Mouse (Mus musculus) adipocyte (in vitro differentiated cells): ENCODE results near the gene Utf1.

Experiments used
- DNase-seq: peaks from one replicate; pipeline ENCODE4 v3.0.0-alpha.2; 2016; ENCODE audit warnings: low spot score

The Utf1 gene

DNA sequence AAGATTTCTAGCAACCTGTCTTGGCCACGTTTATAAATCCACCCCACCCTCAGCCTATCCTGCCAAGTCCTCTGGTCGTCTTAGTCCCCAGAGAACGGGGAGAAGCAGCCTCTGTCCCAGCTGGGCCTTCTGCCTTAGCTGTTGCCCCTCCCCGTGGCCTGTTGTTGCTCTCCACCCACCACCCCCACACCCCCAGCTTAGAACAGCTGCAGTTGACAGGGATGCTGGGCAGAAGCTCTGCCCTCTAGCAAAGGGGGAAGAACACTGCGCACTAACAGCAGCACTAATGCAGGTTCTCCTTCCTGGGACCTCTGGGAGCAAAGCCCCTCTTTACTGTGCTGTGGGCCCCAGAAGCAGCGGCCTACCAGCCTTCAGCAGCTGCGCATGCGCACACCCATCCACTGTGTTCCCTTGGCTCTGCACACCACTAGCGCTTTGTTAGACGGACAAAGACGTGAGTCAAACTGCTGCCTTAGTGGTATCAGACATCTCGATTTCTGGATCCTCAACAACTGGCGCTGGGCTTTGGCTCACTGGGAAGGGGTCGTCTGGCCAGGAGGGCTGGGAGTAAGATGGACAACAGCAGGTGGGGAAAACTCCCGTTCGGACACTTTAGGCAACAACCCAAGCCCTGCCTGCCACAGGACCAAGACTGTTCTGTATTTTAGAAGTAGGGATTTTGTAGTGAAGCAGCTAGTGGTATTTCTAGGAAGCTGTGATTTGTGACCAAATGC is 2.9 kb upstream of the Utf1 start:
- no peak for DNase-seq

DNA sequence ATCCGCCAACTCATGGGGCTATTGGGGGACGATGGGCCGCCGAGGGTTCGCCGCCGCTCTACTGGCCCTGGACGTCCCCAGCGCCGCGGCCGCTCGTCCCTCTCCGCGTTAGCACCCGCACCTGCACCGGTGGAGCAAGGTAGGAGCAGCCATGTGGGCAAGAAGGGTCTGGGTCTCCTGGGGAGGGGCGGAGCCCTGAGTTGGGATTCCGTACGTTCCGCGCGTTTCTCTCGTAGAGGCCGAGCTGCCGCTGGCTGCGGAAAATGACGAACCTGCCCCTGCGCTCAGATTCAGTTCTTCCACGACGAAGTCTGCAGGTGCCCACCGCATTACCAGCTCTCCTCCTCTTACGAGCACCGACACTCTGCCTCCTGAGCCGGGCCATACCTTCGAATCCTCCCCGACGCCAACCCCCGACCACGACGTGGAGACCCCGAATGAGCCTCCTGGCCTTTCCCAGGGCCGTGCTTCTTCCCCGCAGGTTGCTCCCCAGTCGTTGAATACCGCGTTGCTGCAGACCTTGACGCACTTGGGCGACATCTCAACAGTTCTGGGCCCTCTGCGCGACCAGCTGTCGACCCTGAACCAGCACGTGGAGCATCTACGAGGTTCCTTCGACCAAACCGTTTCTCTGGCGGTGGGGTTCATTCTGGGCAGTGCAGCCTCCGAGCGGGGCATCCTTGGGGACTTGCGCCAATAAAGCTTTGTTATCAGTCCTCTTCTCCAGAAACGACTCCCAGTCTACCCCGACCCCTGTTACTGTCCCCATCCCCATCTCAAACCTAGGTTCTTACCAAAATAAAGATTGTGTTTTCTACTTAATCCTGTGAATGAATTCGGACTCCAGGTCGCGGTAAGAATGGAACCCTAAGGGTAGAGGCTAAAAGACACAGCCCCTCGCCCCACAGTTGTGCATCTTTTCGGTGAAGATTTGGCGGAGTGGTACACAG is 977 bp downstream of the Utf1 start:
- DNase-seq = no peak

DNA sequence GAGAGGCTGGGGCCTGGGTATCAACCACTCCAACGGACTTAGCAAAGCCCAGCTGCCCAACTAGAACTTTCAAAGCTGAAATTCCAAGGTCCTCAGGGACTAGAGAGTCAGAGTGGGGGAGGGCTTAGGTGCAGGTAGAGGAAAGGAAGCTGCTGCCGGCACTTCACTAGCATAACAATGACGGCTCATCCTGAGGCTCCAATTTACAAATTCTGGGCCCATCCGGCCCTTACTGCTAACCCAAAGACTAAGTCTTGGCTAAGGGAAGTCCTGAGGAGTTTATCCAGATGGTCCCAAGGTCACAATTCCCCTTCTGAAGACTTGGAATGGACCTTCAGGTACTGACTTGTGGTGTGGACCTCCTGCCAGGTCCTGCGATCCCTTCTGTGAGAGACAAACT is 1.9 kb downstream of the Utf1 start:
- DNase-seq = no peak

DNA sequence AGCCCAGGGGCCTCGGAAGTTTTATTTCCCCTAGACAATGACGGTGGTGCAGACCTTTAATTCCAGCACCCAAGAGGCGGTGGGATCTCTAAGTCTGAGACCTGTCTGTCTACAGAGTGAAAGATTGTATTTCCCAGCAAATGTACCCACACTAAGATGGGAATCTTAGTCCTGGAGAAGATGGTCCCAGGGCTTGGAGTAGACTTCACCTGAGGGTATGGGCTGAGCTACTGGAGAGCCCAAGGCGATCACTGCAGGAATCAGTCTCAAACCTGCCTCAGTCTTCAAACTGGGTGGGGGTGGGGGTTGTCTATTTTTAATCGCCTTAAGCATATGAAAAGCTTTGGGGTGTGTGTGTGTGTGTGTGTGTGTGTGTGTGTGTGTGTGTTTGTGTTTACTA is 2.4 kb downstream of the Utf1 start:
- DNase-seq = no peak

DNA sequence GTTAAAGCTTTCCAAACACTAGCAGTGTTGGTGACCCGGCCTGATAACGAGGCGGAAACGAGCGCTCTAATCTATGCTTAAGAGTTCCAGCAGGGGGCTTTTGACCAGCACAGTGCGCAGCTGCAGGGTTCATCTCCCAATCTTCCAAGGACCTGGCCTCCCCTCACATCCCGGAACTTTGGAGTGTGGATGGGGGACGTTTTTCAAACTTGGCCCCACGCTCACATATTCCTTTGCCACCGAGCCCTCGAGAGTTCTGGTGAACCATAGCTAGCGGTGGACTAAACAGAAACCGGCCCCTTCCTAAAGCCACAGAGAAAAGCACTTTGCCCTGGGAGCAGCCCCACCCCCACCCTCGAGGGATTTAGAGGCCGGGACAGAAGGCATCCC is 6.3 kb downstream of the Utf1 start:
- DNase-seq = no peak

DNA sequence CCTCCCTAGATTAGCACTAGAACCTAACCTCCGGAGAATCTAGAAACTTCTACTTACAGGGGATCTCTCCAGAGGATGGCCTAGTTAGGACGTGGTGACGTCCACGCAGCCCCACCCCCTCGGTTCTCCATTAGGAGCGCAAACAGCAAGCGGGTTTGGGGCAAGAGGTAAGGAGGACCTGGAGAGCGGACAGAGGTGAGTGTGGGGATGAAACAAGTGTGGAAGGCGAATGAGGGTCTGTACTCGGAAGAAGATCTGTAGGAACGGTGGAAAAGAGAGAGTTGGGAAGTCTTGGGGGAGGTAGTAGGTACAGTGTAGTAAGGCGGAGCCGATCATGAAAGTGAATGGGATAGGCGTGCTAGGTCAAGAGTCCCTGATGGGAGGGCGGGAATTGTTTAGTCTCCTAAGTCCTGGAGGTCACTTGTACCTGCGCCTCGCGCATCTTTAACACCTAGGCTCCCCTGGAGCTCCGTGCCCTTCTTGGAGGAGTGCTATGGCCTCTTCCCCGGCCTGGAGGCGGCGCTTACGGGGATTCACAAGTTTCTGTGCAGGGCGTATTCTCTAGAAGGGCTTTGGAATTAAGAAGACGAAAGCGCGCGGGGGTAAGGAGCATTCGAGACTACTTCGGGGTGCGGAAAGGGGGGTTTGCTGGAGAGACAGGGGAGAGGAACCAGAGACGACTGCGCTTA is 6.8 kb downstream of the Utf1 start:
- DNase-seq = no peak

DNA sequence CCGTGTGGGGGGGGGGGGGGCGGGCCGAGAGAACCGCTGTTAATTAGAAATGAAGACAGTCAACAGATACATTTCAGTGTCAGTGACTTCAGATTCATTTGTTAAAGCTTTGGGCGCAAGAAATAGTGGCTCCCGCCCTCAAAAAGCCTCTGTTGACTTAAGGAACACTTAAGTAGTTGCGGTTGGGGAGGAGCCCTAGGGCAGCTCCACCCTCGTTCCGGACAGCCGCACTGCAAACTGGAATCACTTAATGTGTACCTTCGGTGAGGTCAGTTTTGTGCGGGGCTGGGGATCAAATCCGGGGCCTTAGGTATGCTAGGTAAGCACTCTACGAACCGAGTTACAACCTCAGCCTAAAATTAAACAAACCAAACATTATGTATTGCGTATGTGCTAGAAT is 7.5 kb downstream of the Utf1 start:
- DNase-seq = no peak

DNA sequence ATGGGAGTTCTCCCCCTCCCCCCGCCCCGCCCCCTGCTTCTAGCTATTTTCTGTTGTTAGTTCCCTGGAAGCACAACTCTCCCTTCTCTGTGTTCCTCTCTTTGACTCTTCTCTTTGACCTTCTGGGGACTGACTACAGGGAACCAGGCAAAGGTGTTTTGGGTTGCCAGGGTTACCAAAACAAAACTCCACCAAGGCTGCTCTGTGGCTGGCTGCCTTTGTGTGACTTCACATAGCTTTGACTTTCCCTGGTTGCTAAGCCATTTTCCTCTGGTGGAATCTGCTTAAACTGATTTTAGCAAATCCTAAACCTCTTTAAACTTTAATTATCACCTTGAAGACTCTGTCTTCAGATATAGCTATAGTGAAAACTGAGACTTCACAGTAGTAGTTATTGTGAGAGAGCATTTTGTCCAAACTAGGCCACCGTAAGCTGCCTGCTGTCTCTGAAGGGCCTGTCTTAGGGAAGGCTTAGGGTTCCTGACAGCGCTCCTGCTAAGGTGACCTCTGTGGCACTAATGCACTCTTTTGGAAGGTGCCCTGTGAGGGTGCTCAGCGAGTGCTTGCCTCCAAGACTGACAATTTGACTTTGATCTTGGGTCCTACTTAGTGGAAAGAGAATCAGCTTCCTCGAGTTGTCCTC is 8.5 kb downstream of the Utf1 start:
- no peak for DNase-seq

DNA sequence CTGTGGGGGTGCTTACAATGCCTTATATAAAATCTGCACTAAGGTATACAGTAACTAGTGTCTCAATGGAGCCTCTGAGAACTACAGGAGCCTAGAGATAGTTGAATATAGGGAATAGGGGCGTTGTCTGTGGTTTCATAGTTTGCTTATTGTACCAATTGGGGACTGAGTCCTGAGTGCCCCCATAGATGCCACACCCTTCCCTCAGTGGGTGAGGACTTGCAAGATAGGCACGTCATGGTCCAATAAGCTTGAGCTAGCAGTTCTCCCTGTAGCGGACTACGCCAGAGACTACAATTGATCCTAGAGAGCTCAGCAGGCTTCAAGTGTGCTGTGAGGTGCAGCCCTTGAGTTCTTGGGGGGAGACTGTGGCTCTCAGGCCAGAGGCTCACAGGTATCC is 11.9 kb downstream of the Utf1 start:
- no peak for DNase-seq

DNA sequence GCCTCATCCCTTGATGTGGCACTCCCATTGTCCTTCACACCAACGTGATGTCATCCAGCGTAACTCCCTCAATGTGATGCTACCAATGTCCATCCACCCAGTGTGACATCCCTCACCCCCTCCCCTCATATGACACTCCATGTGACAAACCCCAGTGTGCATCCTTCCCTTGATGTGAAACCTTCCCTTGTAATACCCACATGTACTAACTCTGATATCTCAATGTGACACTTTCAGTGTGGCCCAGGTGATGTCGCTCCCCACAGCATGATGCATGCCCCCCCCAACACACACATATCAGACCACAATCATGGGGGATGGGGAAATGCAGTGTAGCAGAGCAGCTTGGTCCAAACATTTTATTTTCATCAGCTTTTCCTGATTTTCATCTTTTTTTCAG is 13.1 kb downstream of the Utf1 start:
- no peak for DNase-seq

DNA sequence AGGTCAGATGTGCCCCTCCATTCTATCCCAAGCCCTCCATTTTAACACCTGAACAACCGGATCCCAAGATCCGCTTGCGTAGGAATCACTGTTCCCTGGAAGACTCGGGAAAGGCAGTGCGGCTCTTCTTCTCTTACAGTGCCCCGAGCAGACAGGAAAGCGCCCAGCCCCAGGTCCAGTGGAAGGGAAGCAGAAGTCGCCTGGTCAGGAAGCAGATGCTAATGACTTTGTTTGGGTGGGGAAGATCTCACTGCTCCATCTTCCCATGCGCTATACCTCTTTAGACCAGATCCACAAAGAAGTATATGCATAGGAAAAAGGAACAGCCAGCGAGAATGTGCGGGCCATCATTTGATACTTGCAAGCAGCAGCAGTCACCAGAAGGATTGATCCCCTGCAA is 13.8 kb downstream of the Utf1 start:
- no peak for DNase-seq

DNA sequence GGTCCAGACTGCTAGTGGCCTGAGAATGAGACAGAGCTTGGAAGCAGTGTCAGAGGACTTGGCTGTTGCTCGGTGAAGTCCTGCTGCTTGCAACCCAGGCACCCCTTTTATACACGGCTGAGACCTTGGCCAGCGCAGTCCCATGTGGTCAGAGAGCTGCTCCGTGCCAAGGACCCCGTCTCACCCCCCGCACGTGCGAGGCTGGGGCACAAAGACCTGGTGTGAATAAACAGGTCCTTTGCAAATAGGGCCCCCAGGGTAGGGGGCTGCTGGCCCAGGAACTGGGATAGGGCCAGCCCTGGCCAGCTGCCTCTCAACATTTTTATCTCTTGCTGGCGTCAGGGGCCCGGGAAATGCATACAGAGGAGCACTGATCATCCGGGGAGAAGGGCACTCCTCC is 14.4 kb downstream of the Utf1 start:
- DNase-seq = no peak

DNA sequence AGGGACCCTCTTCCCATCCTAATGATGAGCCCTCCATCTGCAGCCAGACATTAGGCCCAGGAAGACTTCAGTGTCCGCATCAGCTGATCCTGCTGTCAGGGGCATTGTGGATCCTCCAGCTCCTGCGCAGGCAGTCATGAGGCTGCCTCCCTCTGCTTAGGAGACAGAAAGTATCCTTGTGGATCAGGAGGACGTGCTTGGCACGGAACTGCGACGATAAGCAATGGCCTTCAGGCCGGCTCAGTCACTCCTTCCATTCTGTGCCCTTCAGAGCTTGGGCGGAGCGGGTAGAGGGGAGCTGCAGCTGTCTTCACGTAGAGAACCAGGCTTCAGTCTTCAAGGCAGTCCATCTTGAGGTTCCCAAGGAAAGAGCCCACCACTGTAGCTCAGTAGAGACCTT is 17.6 kb downstream of the Utf1 start:
- DNase-seq = no peak

DNA sequence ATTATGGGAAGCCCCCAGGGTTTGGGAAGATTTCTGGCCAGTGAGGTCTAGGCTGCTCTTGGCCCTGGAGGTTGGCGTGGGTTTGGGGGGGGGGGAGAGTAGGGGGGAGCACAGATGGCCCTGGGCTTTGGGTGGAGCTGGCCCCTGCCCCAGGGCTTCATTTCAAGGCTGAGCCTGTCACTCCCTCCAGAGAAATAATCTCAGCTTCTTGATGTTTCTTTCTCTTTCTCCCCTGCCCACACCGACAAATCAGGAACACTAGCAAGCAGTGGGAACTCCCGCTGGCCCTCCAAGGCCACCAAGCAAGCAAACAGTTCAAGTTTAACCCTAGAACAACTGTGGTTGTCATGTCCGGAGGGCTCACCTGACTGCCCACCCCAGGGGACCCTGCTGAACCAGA is 20.2 kb downstream of the Utf1 start:
- no peak for DNase-seq

DNA sequence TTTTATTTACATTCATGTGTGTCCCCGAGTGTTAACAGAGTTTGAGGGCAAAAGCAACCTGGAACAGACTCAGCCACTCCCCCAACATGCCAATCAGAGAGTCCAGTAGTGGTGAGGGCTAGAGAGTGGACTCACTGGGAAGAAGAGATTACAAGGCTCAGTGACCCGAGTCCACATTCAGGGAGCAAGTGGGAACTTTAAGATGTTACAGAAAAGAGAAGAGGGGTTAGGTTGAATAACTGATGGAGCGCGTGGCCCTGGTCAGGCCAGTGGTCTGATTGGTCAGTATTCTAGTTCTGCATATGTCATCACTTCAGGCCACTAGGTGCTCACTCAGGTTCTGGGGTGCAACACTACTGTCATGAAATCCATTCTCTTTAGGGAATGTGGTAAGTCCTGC is 23.6 kb downstream of the Utf1 start:
- no peak for DNase-seq

DNA sequence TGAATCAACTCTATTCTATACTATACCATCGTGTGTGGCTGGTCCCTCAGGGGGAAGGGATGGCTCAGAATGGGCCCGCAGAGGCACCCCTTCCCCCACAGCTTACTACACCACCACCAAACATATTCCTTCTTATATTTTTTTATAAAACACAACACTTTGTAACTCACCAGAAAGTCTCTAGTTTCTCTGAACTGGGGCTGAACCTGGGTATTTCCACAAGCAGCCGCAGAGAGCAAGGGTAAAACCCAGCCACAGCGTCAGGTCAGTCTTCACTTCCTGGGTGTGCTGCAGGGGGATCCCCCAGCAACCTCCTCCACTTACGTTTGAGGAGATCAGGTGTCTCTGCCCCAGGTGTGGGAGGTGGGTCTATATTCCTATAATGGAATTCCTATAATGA is 24.8 kb downstream of the Utf1 start:
- no peak for DNase-seq

DNA sequence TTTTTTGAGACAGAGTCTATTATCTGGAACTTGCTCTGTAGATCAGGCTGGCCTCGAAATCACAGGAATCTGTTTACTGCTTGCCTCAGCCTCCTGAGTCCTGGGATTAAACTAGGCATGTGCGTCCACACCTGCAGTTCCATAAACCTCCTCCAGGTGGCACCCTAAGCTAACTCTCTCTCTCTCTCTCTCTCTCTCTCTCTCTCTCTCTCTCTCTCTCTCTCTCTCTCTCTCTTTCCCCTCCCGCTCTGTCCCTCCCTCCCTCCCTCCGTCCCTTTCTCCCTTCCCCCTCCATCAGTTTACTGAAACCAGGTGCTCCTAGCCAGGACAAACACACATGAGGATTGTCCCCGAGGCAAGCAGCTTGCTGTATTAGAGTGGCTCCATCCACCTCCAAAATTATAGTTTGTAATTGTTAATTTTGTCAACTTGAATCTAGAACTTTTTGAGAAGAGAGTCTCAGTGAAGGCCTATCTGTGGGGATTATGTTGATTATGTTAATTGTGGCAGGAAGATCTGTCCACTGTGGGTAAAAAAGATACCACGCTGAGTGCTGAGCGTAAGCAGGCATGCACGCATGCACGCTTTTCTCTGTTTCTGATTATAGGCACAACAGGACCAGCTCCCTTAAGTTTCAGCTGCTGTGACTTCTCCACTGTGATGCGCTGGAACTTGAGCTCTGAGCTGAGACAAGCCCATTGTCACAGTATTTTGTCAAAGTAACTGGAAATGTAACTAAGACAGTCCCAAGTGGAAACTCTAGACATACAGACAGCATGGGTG is 25.9 kb downstream of the Utf1 start:
- DNase-seq = peak; percentile 73

DNA sequence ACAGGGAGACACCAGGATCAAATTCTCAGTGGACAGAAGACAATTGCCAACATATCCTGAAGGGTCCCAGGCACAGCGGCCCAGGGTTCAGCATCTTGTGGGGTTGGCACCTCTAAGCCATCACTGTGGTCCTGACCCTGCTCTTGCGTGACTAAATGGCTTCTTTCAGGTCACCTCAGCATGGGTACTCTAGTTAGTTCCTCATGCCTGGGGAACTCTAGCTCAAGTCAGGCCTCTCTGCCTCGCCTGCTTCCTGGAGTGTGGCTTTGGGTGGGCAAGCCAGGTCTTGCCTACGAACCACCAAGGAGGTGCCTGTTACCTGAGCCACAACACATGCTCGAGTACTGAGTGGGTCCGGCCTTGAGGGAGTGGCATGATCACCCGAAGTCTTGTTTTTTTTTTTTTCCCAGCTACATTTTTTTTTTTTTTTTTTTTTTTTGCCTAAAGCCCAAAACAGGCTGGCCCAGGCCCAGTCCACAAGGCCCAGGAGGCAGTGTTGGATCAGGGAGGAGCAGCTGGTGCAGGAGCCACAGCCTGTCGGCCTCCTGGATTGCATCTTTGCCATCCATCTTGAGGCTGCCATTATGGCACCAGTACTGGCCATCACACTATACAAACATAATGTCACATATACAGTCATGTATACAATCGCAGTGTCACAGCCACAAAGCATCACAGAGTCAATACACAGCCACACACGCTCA is 26.8 kb downstream of the Utf1 start:
- peak; percentile 10 for DNase-seq

DNA sequence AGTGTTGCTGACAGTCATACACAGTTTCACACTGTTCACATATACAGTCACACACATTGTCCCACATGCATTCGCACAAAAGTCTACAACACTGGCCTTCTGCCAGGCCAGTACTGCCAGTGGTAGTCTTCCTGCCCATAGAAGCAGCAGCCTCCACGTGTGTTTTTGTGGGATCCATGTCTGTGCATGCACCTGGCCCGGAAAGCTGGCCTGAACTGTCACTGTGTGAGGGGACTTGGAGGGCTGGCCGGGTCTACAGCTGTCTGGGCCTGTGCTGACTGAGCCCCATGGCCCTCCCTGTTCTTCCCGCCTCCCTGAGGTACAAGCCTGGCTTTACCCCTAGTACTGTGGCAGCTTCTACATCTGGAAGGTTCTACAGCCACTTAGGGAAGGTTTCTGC is 27.4 kb downstream of the Utf1 start:
- no peak for DNase-seq

DNA sequence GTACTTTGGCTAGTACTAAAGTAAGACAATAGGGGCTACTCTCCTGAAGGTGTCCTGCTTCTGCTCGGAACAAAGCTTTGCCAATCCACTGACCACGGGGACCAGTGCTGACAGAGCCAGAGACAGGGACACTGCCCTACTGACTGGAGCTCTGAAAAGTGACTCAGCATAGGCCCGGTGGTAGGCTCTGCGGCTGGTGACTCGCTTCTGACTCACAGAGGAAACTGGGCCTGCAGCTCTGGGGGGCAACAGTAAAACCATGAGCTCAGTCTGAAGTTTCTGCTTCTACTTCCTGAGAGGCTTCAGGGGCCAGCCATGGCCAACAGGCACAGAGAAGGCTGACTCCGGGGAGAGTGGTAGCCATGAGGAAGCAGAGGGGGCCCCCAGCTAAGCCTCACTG is 27.8 kb downstream of the Utf1 start:
- DNase-seq = no peak

DNA sequence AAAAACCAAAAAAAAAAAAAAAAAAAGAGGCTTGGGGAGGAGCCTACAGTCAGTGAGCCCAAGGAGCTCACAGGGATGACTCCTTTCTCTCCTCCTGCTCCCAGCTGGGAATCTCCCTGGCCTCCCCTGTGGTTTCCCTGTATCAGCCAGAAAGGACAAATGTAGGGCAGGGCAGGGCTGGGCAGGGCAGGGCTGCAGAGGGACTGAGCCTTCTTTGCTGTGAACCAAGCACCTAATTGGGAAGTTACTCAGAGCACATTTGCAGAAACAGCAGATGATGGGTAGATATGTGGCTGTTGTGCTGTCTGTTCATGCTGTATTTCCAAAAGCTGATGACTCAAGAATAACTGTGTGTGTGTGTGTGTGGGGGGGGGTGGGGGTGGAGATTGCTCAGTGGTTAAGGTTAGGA is 29.3 kb downstream of the Utf1 start:
- no peak for DNase-seq
